Mouse (Mus musculus): Measurements from ENCODE around the gene Gns.

DNA sequence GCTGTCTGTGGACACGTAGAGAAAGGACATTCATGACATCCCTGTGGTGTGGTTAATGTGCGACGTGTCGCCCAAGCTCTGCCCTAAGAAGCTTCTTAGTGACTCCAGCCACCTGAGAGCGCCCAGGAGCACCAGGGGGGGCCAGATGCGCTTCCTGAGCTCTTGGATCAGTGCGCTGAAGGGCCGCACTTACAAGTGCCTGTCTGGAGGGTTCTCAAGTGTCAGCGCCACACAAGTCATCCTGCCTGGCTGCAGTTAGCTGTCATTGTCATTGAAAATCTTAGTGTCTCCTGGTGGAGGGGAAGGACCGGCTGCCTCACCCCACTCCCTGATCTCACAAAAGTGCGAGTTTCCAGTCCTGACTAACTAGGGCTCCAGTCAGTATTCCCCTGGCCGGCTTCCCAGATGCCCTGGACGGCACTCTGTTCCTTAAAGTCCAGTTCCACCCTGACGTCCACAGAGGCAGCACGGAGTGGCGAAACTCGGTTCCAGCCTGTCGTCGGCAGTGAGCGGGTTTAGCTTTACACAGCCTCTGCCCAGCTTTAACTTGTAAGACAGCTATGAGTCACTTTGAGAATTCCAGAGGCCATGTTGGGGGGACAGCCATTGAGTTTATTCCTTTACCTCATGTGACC, 30.8 kb downstream of the Gns start:
- TF ChIP-seq CTCF (conservative IDR thresholded peaks at IDR 0.05; ENCODE audit: insufficient read depth, insufficient read length, low read depth, low read length) (no peak), POLR2A (IDR thresholded peaks at IDR 0.05; ENCODE audit: low read depth, low read length) (no peak)
